Mouse (Mus musculus): ENCODE measurements around the gene Sult2b1. TPM values are rescaled to one million over a fixed set of nuclear protein-coding genes. Genes with fewer than 3 reads are reported as not detected.
A peak's percentile ranks its signal among the peaks of the same experiment; 100 is the strongest.

The Sult2b1 gene
- polyA plus RNA-seq, 1 experiment from 2014 or later: 1.9 TPM

GRCm38 (mm10) chr7:45786661-45787413, 2.4 kb upstream of the Sult2b1 start:
- peak; percentile 59 for DNase-seq (ENCODE audit: low spot score)
- Histone ChIP-seq H3K27me3 (ENCODE audit: control insufficient read depth, insufficient read depth, low read length) (no peaks in the 10 kb centered on the region), H3K4me2 (replicated peaks; ENCODE audit: low read depth, low read length) (peak overlapping the region; percentile 79), H3K27ac (ENCODE audit: low read depth, low read length) (peak overlapping the region; percentile 39; the same call in 1 of the 2 replicates), H3K4me3 (ENCODE audit: low read depth, low read length) (peak overlapping the region; percentile 77), H3K36me3 (ENCODE audit: control insufficient read depth, insufficient read depth, low read length) (peaks cover 11% of the 10 kb centered on the region), H3K4me1 (replicated peaks; ENCODE audit: control insufficient read depth, insufficient read depth, low read length) (peaks cover 6% of the 10 kb centered on the region; the same call in 1 of the 2 replicates), H3K9me3 (ENCODE audit: control insufficient read depth, low read length) (no peaks in the 10 kb centered on the region), H3K9ac (ENCODE audit: low read depth, low read length) (peak overlapping the region; percentile 86; the same call in 1 of the 2 replicates)
- WGBS: 5% methylated on average over 17 of the region's 17 CpGs
- peak; percentile 26 for ATAC-seq (ENCODE audit: low FRiP score)

GRCm38 (mm10) chr7:45786136-45786578, 1.7 kb upstream of the Sult2b1 start:
- no peaks in the 10 kb centered on the region for H3K27me3 ChIP-seq (ENCODE audit: control insufficient read depth, insufficient read depth, low read length)
- peak overlapping the region; percentile 86 for H3K9ac ChIP-seq (ENCODE audit: low read depth, low read length)
- H3K4me3 ChIP-seq (ENCODE audit: low read depth, low read length): peak overlapping the region; percentile 77
- peak overlapping the region; percentile 89 for H3K27ac ChIP-seq (ENCODE audit: low read depth, low read length)
- peak overlapping the region; percentile 79 for H3K4me2 ChIP-seq (replicated peaks; ENCODE audit: low read depth, low read length)
- ATAC-seq (ENCODE audit: low FRiP score) (peak; percentile 66), DNase-seq (ENCODE audit: low spot score) (peak; percentile 86)
- peaks cover 6% of the 10 kb centered on the region; the same call in 1 of the 2 replicates for H3K4me1 ChIP-seq (replicated peaks; ENCODE audit: control insufficient read depth, insufficient read depth, low read length)
- H3K36me3 ChIP-seq (ENCODE audit: control insufficient read depth, insufficient read depth, low read length): peaks cover 11% of the 10 kb centered on the region
- WGBS: under 1% methylated on average over 14 of the region's 14 CpGs
- no peaks in the 10 kb centered on the region for H3K9me3 ChIP-seq (ENCODE audit: control insufficient read depth, low read length)

- Histone ChIP-seq H3K4me2 (replicated peaks; ENCODE audit: low read depth, low read length) (peak overlapping the region; percentile 79), H3K36me3 (ENCODE audit: control insufficient read depth, insufficient read depth, low read length) (peaks cover 11% of the 10 kb centered on the region), H3K27me3 (ENCODE audit: control insufficient read depth, insufficient read depth, low read length) (no peaks in the 10 kb centered on the region), H3K4me3 (ENCODE audit: low read depth, low read length) (peak overlapping the region; percentile 77), H3K9me3 (ENCODE audit: control insufficient read depth, low read length) (no peaks in the 10 kb centered on the region), H3K4me1 (replicated peaks; ENCODE audit: control insufficient read depth, insufficient read depth, low read length) (peaks cover 6% of the 10 kb centered on the region; the same call in 1 of the 2 replicates), H3K9ac (ENCODE audit: low read depth, low read length) (peak overlapping the region; percentile 86), H3K27ac (ENCODE audit: low read depth, low read length) (peak overlapping the region; percentile 89)
- ATAC-seq (ENCODE audit: low FRiP score) (peak; percentile 67), DNase-seq (ENCODE audit: low spot score) (no peak)
- under 1% methylated on average over 35 of the region's 42 CpGs for WGBS
These were observed 1.1 kb upstream of the Sult2b1 start for GRCm38 (mm10) chr7:45785388-45786135.

GRCm38 (mm10) chr7:45783511-45784091, 868 bp downstream of the Sult2b1 start, which contains the start of gene Lmtk3:
Gene Lmtk3 (plus strand): TSS chr7:45783738.
- DNase-seq (ENCODE audit: low spot score): peak; percentile 81
- peak; percentile 31 for ATAC-seq (ENCODE audit: low FRiP score)
- H3K4me2 ChIP-seq (replicated peaks; ENCODE audit: low read depth, low read length): peak within 1 kb of the TSS; percentile 54
- peaks cover 6% of the 10 kb centered on the region; the same call in 1 of the 2 replicates for H3K4me1 ChIP-seq (replicated peaks; ENCODE audit: control insufficient read depth, insufficient read depth, low read length)
- H3K27me3 ChIP-seq (ENCODE audit: control insufficient read depth, insufficient read depth, low read length): no peaks in the 10 kb centered on the region
- under 1% methylated on average over 38 of the region's 38 CpGs for WGBS
- peak within 1 kb of the TSS; percentile 89 for H3K27ac ChIP-seq (ENCODE audit: low read depth, low read length)
- H3K4me3 ChIP-seq (ENCODE audit: low read depth, low read length): peak within 1 kb of the TSS; percentile 77
- H3K36me3 ChIP-seq (ENCODE audit: control insufficient read depth, insufficient read depth, low read length): no peaks in the 10 kb centered on the region
- H3K9ac ChIP-seq (ENCODE audit: low read depth, low read length): peak within 1 kb of the TSS; percentile 60
- no peaks in the 10 kb centered on the region for H3K9me3 ChIP-seq (ENCODE audit: control insufficient read depth, low read length)

- WGBS: 78% methylated on average over 4 of the region's 4 CpGs
- no peak overlapping the region for H3K4me3 ChIP-seq (ENCODE audit: low read depth, low read length)
- H3K27ac ChIP-seq (ENCODE audit: low read depth, low read length): no peak overlapping the region
- DNase-seq (ENCODE audit: low spot score) (no peak), ATAC-seq (ENCODE audit: low FRiP score) (no peak)
- no peaks in the 10 kb centered on the region for H3K9me3 ChIP-seq (ENCODE audit: control insufficient read depth, low read length)
- no peak overlapping the region for H3K4me2 ChIP-seq (replicated peaks; ENCODE audit: low read depth, low read length)
- no peak overlapping the region for H3K9ac ChIP-seq (ENCODE audit: low read depth, low read length)
- no peaks in the 10 kb centered on the region for H3K36me3 ChIP-seq (ENCODE audit: control insufficient read depth, insufficient read depth, low read length)
- 0 out of 2 replicates have a peak, but pooled peaks cover 2% of the 10 kb centered on the region for H3K27me3 ChIP-seq (ENCODE audit: control insufficient read depth, insufficient read depth, low read length)
- peaks cover 6% of the 10 kb centered on the region; the same call in 1 of the 2 replicates for H3K4me1 ChIP-seq (replicated peaks; ENCODE audit: control insufficient read depth, insufficient read depth, low read length)
These were observed 2.2 kb downstream of the Sult2b1 start for GRCm38 (mm10) chr7:45782271-45782670.

- WGBS: 20% methylated on average over 22 of the region's 22 CpGs
- no peak for ATAC-seq (ENCODE audit: low FRiP score)
- Histone ChIP-seq H3K9ac (ENCODE audit: low read depth, low read length) (0 out of 2 replicates have a peak overlapping the region, but pooled peaks have one; percentile 23), H3K4me3 (ENCODE audit: low read depth, low read length) (no peak overlapping the region), H3K27me3 (ENCODE audit: control insufficient read depth, insufficient read depth, low read length) (0 out of 2 replicates have a peak, but pooled peaks cover 2% of the 10 kb centered on the region), H3K36me3 (ENCODE audit: control insufficient read depth, insufficient read depth, low read length) (no peaks in the 10 kb centered on the region), H3K4me2 (replicated peaks; ENCODE audit: low read depth, low read length) (no peak overlapping the region; the same call in 1 of the 2 replicates), H3K27ac (ENCODE audit: low read depth, low read length) (no peak overlapping the region), H3K9me3 (ENCODE audit: control insufficient read depth, low read length) (no peaks in the 10 kb centered on the region), H3K4me1 (replicated peaks; ENCODE audit: control insufficient read depth, insufficient read depth, low read length) (no peaks in the 10 kb centered on the region; the same call in 1 of the 2 replicates)
- DNase-seq (ENCODE audit: low spot score): no peak
These were observed 5.3 kb downstream of the Sult2b1 start for GRCm38 (mm10) chr7:45779081-45779641.

- DNase-seq (ENCODE audit: low spot score) (no peak), ATAC-seq (ENCODE audit: low FRiP score) (no peak)
- Histone ChIP-seq H3K27ac (ENCODE audit: low read depth, low read length) (no peak overlapping the region), H3K4me2 (replicated peaks; ENCODE audit: low read depth, low read length) (no peak overlapping the region), H3K9me3 (ENCODE audit: control insufficient read depth, low read length) (no peaks in the 10 kb centered on the region), H3K27me3 (ENCODE audit: control insufficient read depth, insufficient read depth, low read length) (0 out of 2 replicates have a peak, but pooled peaks cover 2% of the 10 kb centered on the region), H3K9ac (ENCODE audit: low read depth, low read length) (no peak overlapping the region), H3K36me3 (ENCODE audit: control insufficient read depth, insufficient read depth, low read length) (no peaks in the 10 kb centered on the region), H3K4me1 (replicated peaks; ENCODE audit: control insufficient read depth, insufficient read depth, low read length) (no peaks in the 10 kb centered on the region), H3K4me3 (ENCODE audit: low read depth, low read length) (no peak overlapping the region)
- WGBS: 82% methylated on average over 7 of the region's 7 CpGs
These were observed 9.2 kb downstream of the Sult2b1 start for GRCm38 (mm10) chr7:45775237-45775636.

GRCm38 (mm10) chr7:45771101-45771500, 13.4 kb downstream of the Sult2b1 start:
- Histone ChIP-seq H3K27ac (ENCODE audit: low read depth, low read length) (no peak overlapping the region), H3K4me3 (ENCODE audit: low read depth, low read length) (no peak overlapping the region), H3K4me2 (replicated peaks; ENCODE audit: low read depth, low read length) (no peak overlapping the region), H3K9ac (ENCODE audit: low read depth, low read length) (no peak overlapping the region), H3K27me3 (ENCODE audit: control insufficient read depth, insufficient read depth, low read length) (no peaks in the 10 kb centered on the region), H3K4me1 (replicated peaks; ENCODE audit: control insufficient read depth, insufficient read depth, low read length) (no peaks in the 10 kb centered on the region), H3K9me3 (ENCODE audit: control insufficient read depth, low read length) (no peaks in the 10 kb centered on the region), H3K36me3 (ENCODE audit: control insufficient read depth, insufficient read depth, low read length) (no peaks in the 10 kb centered on the region)
- no peak for DNase-seq (ENCODE audit: low spot score)
- WGBS: 73% methylated on average over 4 of the region's 4 CpGs
- ATAC-seq (ENCODE audit: low FRiP score): no peak
